Mouse (Mus musculus) limb, embryonic 11.5 days (tissue): ENCODE results near the gene Ppil6. TPM values are rescaled to one million over a fixed set of nuclear protein-coding genes. Genes with fewer than 3 reads are reported as not detected.
A peak's percentile ranks its signal among the peaks of the same experiment; 100 is the strongest.

Experiments
- ATAC-seq: fragments of 200-750 bp; cut with Nextera tagmentation; 2 replicates; pipeline ENCODE4 v1.8.0; 2017; ENCODE audit warnings: low read depth; ENCODE audit not compliant: insufficient number of reproducible peaks, low FRiP score, low TSS enrichment
- DNase-seq: peaks from one replicate; pipeline ENCODE4 v3.0.0-alpha.2; 2015; ENCODE audit warnings: low spot score
- H3K27ac ChIP-seq: fragments of 300-500 bp; sonication (generic); replicated peaks from 2 replicates; pipeline ENCODE4 v1.5.1; 2014; ENCODE audit warnings: low read depth, mild to moderate bottlenecking, low read length
- H3K27me3 ChIP-seq: fragments of 300-500 bp; sonication (generic); 2 replicates; pipeline ENCODE4 v1.6.1; 2014; ENCODE audit warnings: mild to moderate bottlenecking, low read length, mixed read lengths; ENCODE audit not compliant: control insufficient read depth, insufficient read depth
- H3K36me3 ChIP-seq: fragments of 300-500 bp; sonication (generic); 2 replicates; pipeline ENCODE4 v1.6.1; 2014; ENCODE audit warnings: mild to moderate bottlenecking, low read length, moderate library complexity, mixed read lengths; ENCODE audit not compliant: control insufficient read depth, insufficient read depth
- H3K4me1 ChIP-seq: fragments of 300-500 bp; sonication (generic); 2 replicates; pipeline ENCODE4 v1.6.1; 2014; ENCODE audit warnings: low read length, mixed read lengths; ENCODE audit not compliant: control insufficient read depth, insufficient read depth
- H3K4me2 ChIP-seq: fragments of 300-500 bp; sonication (generic); 2 replicates; pipeline ENCODE4 v1.6.1; 2014; ENCODE audit warnings: low read depth, mild to moderate bottlenecking, moderate library complexity; ENCODE audit not compliant: severe bottlenecking
- H3K4me3 ChIP-seq: fragments of 300-500 bp; sonication (generic); 2 replicates; pipeline ENCODE4 v1.5.1; 2014; ENCODE audit warnings: low read depth, low read length
- H3K9ac ChIP-seq: fragments of 300-500 bp; sonication (generic); 2 replicates; pipeline ENCODE4 v1.6.1; 2014; ENCODE audit warnings: mild to moderate bottlenecking, low read length
- H3K9me3 ChIP-seq: fragments of 300-500 bp; sonication (generic); 2 replicates; pipeline ENCODE4 v1.6.1; 2016; ENCODE audit warnings: low read length; ENCODE audit not compliant: control insufficient read depth
- WGBS: fragments of 180-500 bp; shearing (Covaris S2); extraction: QIAGEN DNeasy Blood & Tissue Kit; methylation state at CpG from one replicate; pipeline ENCODE4 v1.1.7; 2014; 5-methylcytosine and 5-hydroxymethylcytosine counted together
- polyA plus RNA-seq: library from polyadenylated mRNA; unstranded; fragments of >200 nt; fragmentation: Nextera tagmentation; extraction: Ambion mirVana; gene quantifications from 2 replicates; pipeline ENCODE4 v1.2.1, GENCODE M21; 2014

Gene Ppil6
- polyA plus RNA-seq, 1 experiment from 2014 or later = 0.43 TPM

GRCm38 (mm10) chr10:41509160-41509559, 18.9 kb downstream of the Ppil6 start:
- ATAC-seq = no peak
- WGBS = 32% methylated on average over 2 of the region's 2 CpGs

GRCm38 (mm10) chr10:41514301-41514700, 24.1 kb downstream of the Ppil6 start:
- WGBS = 74% methylated on average over 4 of the region's 4 CpGs
- H3K4me1 ChIP-seq = no peaks in the 10 kb centered on the region
- ATAC-seq (no peak), DNase-seq (no peak)
- H3K9ac ChIP-seq = no peak overlapping the region
- no peak overlapping the region for H3K4me2 ChIP-seq
- H3K36me3 ChIP-seq = no peaks in the 10 kb centered on the region
- H3K27ac ChIP-seq = no peak overlapping the region
- no peak overlapping the region for H3K4me3 ChIP-seq
- no peaks in the 10 kb centered on the region for H3K9me3 ChIP-seq
- no peaks in the 10 kb centered on the region for H3K27me3 ChIP-seq

More at GRCm38 (mm10) chr10:41509160-41509559, 18.9 kb downstream of the Ppil6 start:
- no peak overlapping the region for H3K27ac ChIP-seq
- H3K27me3 ChIP-seq = no peaks in the 10 kb centered on the region
- no peak overlapping the region for H3K9ac ChIP-seq
- no peaks in the 10 kb centered on the region for H3K9me3 ChIP-seq
- no peak overlapping the region for H3K4me3 ChIP-seq
- peak; percentile 33 for DNase-seq
- H3K4me2 ChIP-seq = no peak overlapping the region
- H3K36me3 ChIP-seq = no peaks in the 10 kb centered on the region
- no peaks in the 10 kb centered on the region for H3K4me1 ChIP-seq

GRCm38 (mm10) chr10:41514921-41515320, 24.7 kb downstream of the Ppil6 start:
- DNase-seq (no peak), ATAC-seq (no peak)
- Histone ChIP-seq H3K27ac (no peak overlapping the region), H3K4me3 (no peak overlapping the region), H3K27me3 (no peaks in the 10 kb centered on the region), H3K4me2 (no peak overlapping the region), H3K9ac (no peak overlapping the region), H3K4me1 (no peaks in the 10 kb centered on the region), H3K9me3 (no peaks in the 10 kb centered on the region), H3K36me3 (no peaks in the 10 kb centered on the region)

- Histone ChIP-seq H3K4me1 (peaks cover 9% of the 10 kb centered on the region; the same call in 1 of the 2 replicates), H3K36me3 (no peaks in the 10 kb centered on the region), H3K9me3 (no peaks in the 10 kb centered on the region), H3K9ac (peak overlapping the region; percentile 92), H3K4me3 (peak overlapping the region; percentile 69), H3K27ac (peak overlapping the region; percentile 93; the same call in 1 of the 2 replicates), H3K27me3 (no peaks in the 10 kb centered on the region), H3K4me2 (peak overlapping the region; percentile 62)
- under 1% methylated on average over 23 of the region's 23 CpGs for WGBS
- ATAC-seq (peak; percentile 65), DNase-seq (no peak)
These were observed 28.3 kb downstream of the Ppil6 start for GRCm38 (mm10) chr10:41518508-41518980.

GRCm38 (mm10) chr10:41518981-41519618, 28.9 kb downstream of the Ppil6 start, which contains the start of gene Cd164:
Gene Cd164, plus strand, starts transcription at chr10:41519414.
- Histone ChIP-seq H3K4me3 (peak within 1 kb of the TSS; percentile 69), H3K27ac (peak within 1 kb of the TSS; percentile 93), H3K9ac (peak within 1 kb of the TSS; percentile 92), H3K36me3 (no peaks in the 10 kb centered on the region), H3K4me1 (peaks cover 9% of the 10 kb centered on the region; the same call in 1 of the 2 replicates), H3K27me3 (no peaks in the 10 kb centered on the region), H3K9me3 (no peaks in the 10 kb centered on the region), H3K4me2 (peak within 1 kb of the TSS; percentile 62)
- WGBS = under 1% methylated on average over 65 of the region's 69 CpGs
- ATAC-seq = peak; percentile 94
- peak; percentile 95 for DNase-seq

GRCm38 (mm10) chr10:41519640-41520409, 29.6 kb downstream of the Ppil6 start:
- peaks cover 9% of the 10 kb centered on the region; the same call in 1 of the 2 replicates for H3K4me1 ChIP-seq
- peak; percentile 55; the same call in 1 of the 2 replicates for ATAC-seq
- H3K4me3 ChIP-seq = peak overlapping the region; percentile 69
- no peaks in the 10 kb centered on the region for H3K9me3 ChIP-seq
- H3K27me3 ChIP-seq = no peaks in the 10 kb centered on the region
- DNase-seq = no peak
- peak overlapping the region; percentile 92 for H3K9ac ChIP-seq
- peak overlapping the region; percentile 93 for H3K27ac ChIP-seq
- WGBS = under 1% methylated on average over 65 of the region's 65 CpGs
- H3K4me2 ChIP-seq = peak overlapping the region; percentile 62
- no peaks in the 10 kb centered on the region; the same call in 1 of the 2 replicates for H3K36me3 ChIP-seq

- no peak overlapping the region for H3K27ac ChIP-seq
- peak overlapping the region; percentile 92 for H3K9ac ChIP-seq
- H3K4me2 ChIP-seq = peak overlapping the region; percentile 62
- no peaks in the 10 kb centered on the region for H3K27me3 ChIP-seq
- no peaks in the 10 kb centered on the region; the same call in 1 of the 2 replicates for H3K36me3 ChIP-seq
- no peak for ATAC-seq
- H3K4me3 ChIP-seq = peak overlapping the region; percentile 69
- DNase-seq = no peak
- no peaks in the 10 kb centered on the region for H3K9me3 ChIP-seq
- 4% methylated on average over 5 of the region's 5 CpGs for WGBS
- peaks cover 9% of the 10 kb centered on the region; the same call in 1 of the 2 replicates for H3K4me1 ChIP-seq
These were observed 30.1 kb downstream of the Ppil6 start for GRCm38 (mm10) chr10:41520410-41520673.

GRCm38 (mm10) chr10:41523386-41523785, 33.1 kb downstream of the Ppil6 start:
- no peaks in the 10 kb centered on the region for H3K27me3 ChIP-seq
- ATAC-seq = no peak
- H3K9me3 ChIP-seq = no peaks in the 10 kb centered on the region
- no peak overlapping the region for H3K4me3 ChIP-seq
- H3K36me3 ChIP-seq = no peaks in the 10 kb centered on the region; the same call in 1 of the 2 replicates
- H3K27ac ChIP-seq = no peak overlapping the region
- no peak for DNase-seq
- H3K4me1 ChIP-seq = peaks cover 9% of the 10 kb centered on the region; the same call in 1 of the 2 replicates
- no peak overlapping the region for H3K9ac ChIP-seq
- no peak overlapping the region for H3K4me2 ChIP-seq
- 84% methylated on average over 3 of the region's 3 CpGs for WGBS
